Mouse (Mus musculus): ENCODE results near the gene Kcp. TPM values are rescaled to one million over a fixed set of nuclear protein-coding genes. Genes with fewer than 3 reads are reported as not detected.

The Kcp gene
- polyA plus RNA-seq, 1 experiment from 2014 or later: 10.0 TPM

DNA sequence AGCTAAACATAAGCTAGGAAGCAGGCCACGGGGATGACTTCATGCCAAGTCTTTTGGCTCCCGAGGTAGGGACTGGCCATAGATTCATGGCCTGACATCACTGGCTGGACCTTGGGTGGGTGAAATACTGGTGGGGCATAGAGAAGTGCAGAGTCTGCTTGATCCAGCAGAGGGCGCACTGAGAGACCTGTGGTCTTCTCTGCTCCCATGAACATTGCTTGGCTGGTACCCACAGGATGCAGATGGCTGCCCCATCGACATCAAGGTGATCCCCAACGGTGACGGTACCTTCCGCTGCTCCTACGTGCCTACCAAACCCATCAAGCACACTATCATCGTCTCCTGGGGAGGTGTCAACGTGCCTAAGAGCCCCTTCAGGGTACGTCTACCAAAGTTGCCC, 63.0 kb downstream of the Kcp start:
- ATAC-seq (replicated peaks; ENCODE audit: insufficient number of reproducible peaks, low FRiP score, low TSS enrichment, low read depth): no peak
- 76% methylated on average over 11 of the region's 11 CpGs for WGBS
- H3K4me1 ChIP-seq (ENCODE audit: control insufficient read depth, insufficient read depth, low read length): no peaks in the 10 kb centered on the region
- H3K4me2 ChIP-seq (ENCODE audit: low read depth, low read length): no peak overlapping the region
- H3K27ac ChIP-seq (replicated peaks; ENCODE audit: low read depth, low read length): no peak overlapping the region
- no peaks in the 10 kb centered on the region for H3K27me3 ChIP-seq (ENCODE audit: control insufficient read depth, insufficient read depth, low read length)
- H3K36me3 ChIP-seq (replicated peaks; ENCODE audit: control insufficient read depth, insufficient read depth, low read depth, low read length): no peaks in the 10 kb centered on the region
- no peaks in the 10 kb centered on the region for H3K9me3 ChIP-seq (replicated peaks; ENCODE audit: control insufficient read depth, low read length)
- no peak overlapping the region for H3K9ac ChIP-seq (replicated peaks; ENCODE audit: low read length)
- no peak overlapping the region for H3K4me3 ChIP-seq (ENCODE audit: low read depth, low read length)
- peak; percentile 31 for DNase-seq (ENCODE audit: low spot score)

DNA sequence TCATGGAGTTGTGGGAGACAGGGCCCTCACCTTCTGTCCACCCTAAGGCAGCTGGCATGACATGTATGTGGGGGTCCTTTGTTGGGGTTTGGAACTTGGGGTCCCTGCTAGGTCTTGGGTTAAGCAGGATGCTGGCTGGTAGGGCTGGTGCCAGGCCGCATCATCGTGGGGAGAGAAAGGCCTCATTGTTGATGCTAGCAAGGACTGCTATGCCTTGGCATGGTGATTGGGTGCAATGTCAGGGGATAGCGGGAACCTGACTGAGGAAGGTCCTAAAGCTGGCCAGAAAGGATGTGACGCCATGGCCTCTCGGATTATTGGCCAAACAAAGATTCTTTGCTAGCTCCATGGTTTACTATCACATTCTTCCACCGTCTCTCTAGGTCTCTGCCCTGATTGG, 68.0 kb downstream of the Kcp start:
- DNase-seq (ENCODE audit: low spot score): no peak
- Histone ChIP-seq H3K27ac (replicated peaks; ENCODE audit: low read depth, low read length) (no peak overlapping the region), H3K36me3 (replicated peaks; ENCODE audit: control insufficient read depth, insufficient read depth, low read depth, low read length) (no peaks in the 10 kb centered on the region)

DNA sequence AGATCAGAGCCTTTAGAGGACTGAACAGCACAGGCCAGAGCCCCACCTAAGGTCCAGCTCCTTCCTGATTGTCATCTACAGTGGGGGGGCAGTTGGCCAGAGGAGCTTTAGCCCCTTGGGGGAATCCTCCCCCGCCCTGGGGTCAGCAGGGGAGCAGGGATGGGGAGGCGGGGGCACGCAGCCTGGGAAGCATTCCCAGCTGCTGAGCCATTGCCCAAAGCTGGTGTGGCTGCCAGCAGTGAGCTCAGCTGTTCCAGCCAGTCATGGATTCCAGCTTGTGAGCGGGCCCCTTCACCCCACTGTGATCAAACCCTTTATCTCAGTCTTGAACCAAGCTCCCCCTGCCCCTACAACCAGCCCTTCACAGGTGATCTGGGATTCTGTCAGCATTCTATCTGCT, 68.5 kb downstream of the Kcp start:
- no peaks in the 10 kb centered on the region for H3K36me3 ChIP-seq (replicated peaks; ENCODE audit: control insufficient read depth, insufficient read depth, low read depth, low read length)
- H3K4me1 ChIP-seq (ENCODE audit: control insufficient read depth, insufficient read depth, low read length): peaks cover 14% of the 10 kb centered on the region
- 70% methylated on average over 4 of the region's 4 CpGs for WGBS
- H3K4me2 ChIP-seq (ENCODE audit: low read depth, low read length): no peak overlapping the region
- peaks cover 3% of the 10 kb centered on the region; the same call in 1 of the 2 replicates for H3K27me3 ChIP-seq (ENCODE audit: control insufficient read depth, insufficient read depth, low read length)
- no peak overlapping the region for H3K27ac ChIP-seq (replicated peaks; ENCODE audit: low read depth, low read length)
- H3K9ac ChIP-seq (replicated peaks; ENCODE audit: low read length): no peak overlapping the region
- no peaks in the 10 kb centered on the region for H3K9me3 ChIP-seq (replicated peaks; ENCODE audit: control insufficient read depth, low read length)
- DNase-seq (ENCODE audit: low spot score) (no peak), ATAC-seq (replicated peaks; ENCODE audit: insufficient number of reproducible peaks, low FRiP score, low TSS enrichment, low read depth) (no peak)
- H3K4me3 ChIP-seq (ENCODE audit: low read depth, low read length): no peak overlapping the region

More for the DNA sequence above, 68.0 kb downstream of the Kcp start:
- no peak for ATAC-seq (replicated peaks; ENCODE audit: insufficient number of reproducible peaks, low FRiP score, low TSS enrichment, low read depth)
- Histone ChIP-seq H3K9me3 (replicated peaks; ENCODE audit: control insufficient read depth, low read length) (no peaks in the 10 kb centered on the region), H3K27me3 (ENCODE audit: control insufficient read depth, insufficient read depth, low read length) (no peaks in the 10 kb centered on the region), H3K4me3 (ENCODE audit: low read depth, low read length) (no peak overlapping the region), H3K4me2 (ENCODE audit: low read depth, low read length) (no peak overlapping the region), H3K9ac (replicated peaks; ENCODE audit: low read length) (no peak overlapping the region), H3K4me1 (ENCODE audit: control insufficient read depth, insufficient read depth, low read length) (peaks cover 14% of the 10 kb centered on the region)
- 92% methylated on average over 6 of the region's 6 CpGs for WGBS

DNA sequence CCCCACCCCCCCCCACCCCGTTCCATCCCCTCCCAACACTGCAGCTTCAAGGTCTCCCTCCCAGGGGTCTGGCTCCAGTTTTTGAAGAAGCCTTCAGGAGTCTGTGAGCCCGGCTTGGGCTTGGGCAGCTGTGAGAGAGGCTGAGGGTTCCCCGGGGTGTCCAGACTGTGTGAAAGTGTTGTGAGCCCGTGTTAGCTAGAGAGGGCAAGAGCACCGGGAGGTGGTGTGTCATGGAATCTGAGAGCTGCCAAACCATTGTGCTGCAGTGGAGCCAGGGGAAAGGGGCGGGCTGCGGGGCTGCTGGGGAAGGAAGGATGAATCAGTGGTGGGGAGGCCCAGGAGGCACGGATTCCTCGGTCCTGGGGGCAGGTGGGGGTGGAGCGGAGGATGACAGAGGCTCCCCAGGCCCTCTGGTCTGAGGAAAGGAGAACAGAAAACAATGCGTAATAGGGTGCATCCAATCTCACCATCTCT, 71.3 kb downstream of the Kcp start:
- Histone ChIP-seq H3K36me3 (replicated peaks; ENCODE audit: control insufficient read depth, insufficient read depth, low read depth, low read length) (no peaks in the 10 kb centered on the region), H3K4me2 (ENCODE audit: low read depth, low read length) (peak overlapping the region; percentile 11), H3K27ac (replicated peaks; ENCODE audit: low read depth, low read length) (no peak overlapping the region; the same call in 1 of the 2 replicates), H3K9ac (replicated peaks; ENCODE audit: low read length) (peak overlapping the region; percentile 38; the same call in 1 of the 2 replicates), H3K4me3 (ENCODE audit: low read depth, low read length) (no peak overlapping the region), H3K4me1 (ENCODE audit: control insufficient read depth, insufficient read depth, low read length) (peaks cover 18% of the 10 kb centered on the region), H3K9me3 (replicated peaks; ENCODE audit: control insufficient read depth, low read length) (no peaks in the 10 kb centered on the region), H3K27me3 (ENCODE audit: control insufficient read depth, insufficient read depth, low read length) (peaks cover 17% of the 10 kb centered on the region)
- 6% methylated on average over 11 of the region's 11 CpGs for WGBS
- DNase-seq (ENCODE audit: low spot score): peak; percentile 24
- no peak for ATAC-seq (replicated peaks; ENCODE audit: insufficient number of reproducible peaks, low FRiP score, low TSS enrichment, low read depth)

DNA sequence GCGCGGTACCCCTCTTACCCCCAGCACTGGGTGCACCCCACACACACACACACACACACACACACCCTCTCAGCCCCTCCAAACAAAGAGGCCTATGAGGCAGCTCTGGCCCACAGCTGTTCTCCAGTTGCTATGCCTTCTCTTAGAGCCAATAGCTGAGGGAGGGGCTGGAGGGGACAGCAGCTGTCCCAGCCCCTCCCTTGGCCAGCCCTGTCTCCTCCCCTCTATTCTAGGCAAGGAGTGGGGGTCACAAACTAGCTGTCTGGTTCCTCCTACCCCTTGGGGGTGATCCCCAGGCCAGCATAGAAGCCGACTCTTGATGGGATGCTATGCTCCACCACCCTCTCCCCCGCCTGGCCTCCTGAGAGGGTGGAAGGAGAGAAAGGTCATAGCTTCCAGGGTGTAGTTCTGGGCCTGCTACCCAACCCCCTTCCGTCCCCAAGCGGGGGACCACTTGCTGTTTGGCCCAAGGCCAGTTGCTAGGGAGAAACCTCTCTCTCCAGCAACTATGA, 71.8 kb downstream of the Kcp start:
- H3K27ac ChIP-seq (replicated peaks; ENCODE audit: low read depth, low read length): peak overlapping the region; percentile 13; the same call in 1 of the 2 replicates
- H3K9me3 ChIP-seq (replicated peaks; ENCODE audit: control insufficient read depth, low read length): no peaks in the 10 kb centered on the region
- DNase-seq (ENCODE audit: low spot score) (peak; percentile 42), ATAC-seq (replicated peaks; ENCODE audit: insufficient number of reproducible peaks, low FRiP score, low TSS enrichment, low read depth) (peak; percentile 36; the same call in 1 of the 2 replicates)
- no peaks in the 10 kb centered on the region for H3K36me3 ChIP-seq (replicated peaks; ENCODE audit: control insufficient read depth, insufficient read depth, low read depth, low read length)
- H3K4me3 ChIP-seq (ENCODE audit: low read depth, low read length): peak overlapping the region; percentile 21; the same call in 1 of the 2 replicates
- H3K4me2 ChIP-seq (ENCODE audit: low read depth, low read length): peak overlapping the region; percentile 89
- WGBS: 3% methylated on average over 5 of the region's 6 CpGs
- H3K4me1 ChIP-seq (ENCODE audit: control insufficient read depth, insufficient read depth, low read length): peaks cover 18% of the 10 kb centered on the region
- H3K27me3 ChIP-seq (ENCODE audit: control insufficient read depth, insufficient read depth, low read length): peaks cover 17% of the 10 kb centered on the region
- 0 out of 2 replicates have a peak overlapping the region, but pooled peaks have one; percentile 13 for H3K9ac ChIP-seq (replicated peaks; ENCODE audit: low read length)

DNA sequence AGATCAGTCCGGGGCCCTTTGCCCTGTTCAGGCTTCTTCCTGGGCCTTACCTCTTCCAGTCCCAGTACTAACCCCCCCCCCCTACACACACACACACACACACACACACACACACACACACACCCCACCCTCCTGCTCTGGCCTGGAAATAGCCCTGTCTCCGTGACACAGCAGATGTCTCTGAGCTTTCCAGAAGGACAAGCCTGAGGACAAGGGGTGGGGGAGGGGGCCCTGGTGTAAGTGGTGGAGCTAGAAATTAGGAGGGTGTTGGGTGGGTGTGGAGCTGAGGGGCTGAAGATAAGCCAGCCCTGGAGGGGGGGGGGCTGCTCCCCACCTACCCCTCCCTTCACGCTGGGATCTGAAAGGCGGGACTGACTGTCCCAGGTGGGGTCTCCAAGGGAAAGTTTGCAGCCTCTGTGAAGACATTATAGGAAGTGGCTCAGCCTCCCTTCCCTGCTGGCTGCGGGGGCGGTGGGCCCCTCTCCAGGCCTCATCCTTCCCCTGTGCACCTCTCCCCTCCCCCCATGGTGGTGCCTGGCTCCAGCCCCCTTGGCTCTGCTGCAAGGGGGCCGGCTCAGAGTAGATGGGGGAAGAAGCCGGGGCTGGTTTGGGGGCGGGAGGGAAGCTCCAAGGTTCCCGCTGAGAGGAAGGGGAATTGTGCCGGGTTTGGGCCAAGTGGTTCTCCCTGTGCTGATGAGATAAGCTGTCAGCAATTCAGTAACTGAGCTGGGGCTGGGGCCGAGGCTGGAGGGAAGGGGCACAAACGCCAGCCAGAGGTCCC, 72.7 kb downstream of the Kcp start:
- Histone ChIP-seq H3K4me3 (ENCODE audit: low read depth, low read length) (peak overlapping the region; percentile 21), H3K27me3 (ENCODE audit: control insufficient read depth, insufficient read depth, low read length) (peaks cover 17% of the 10 kb centered on the region), H3K36me3 (replicated peaks; ENCODE audit: control insufficient read depth, insufficient read depth, low read depth, low read length) (no peaks in the 10 kb centered on the region), H3K9ac (replicated peaks; ENCODE audit: low read length) (peak overlapping the region; percentile 10), H3K4me1 (ENCODE audit: control insufficient read depth, insufficient read depth, low read length) (peaks cover 18% of the 10 kb centered on the region), H3K27ac (replicated peaks; ENCODE audit: low read depth, low read length) (peak overlapping the region; percentile 70), H3K4me2 (ENCODE audit: low read depth, low read length) (peak overlapping the region; percentile 89), H3K9me3 (replicated peaks; ENCODE audit: control insufficient read depth, low read length) (no peaks in the 10 kb centered on the region)
- ATAC-seq (replicated peaks; ENCODE audit: insufficient number of reproducible peaks, low FRiP score, low TSS enrichment, low read depth) (peak; percentile 24; the same call in 1 of the 2 replicates), DNase-seq (ENCODE audit: low spot score) (peak; percentile 49)
- 2% methylated on average over 13 of the region's 13 CpGs for WGBS

DNA sequence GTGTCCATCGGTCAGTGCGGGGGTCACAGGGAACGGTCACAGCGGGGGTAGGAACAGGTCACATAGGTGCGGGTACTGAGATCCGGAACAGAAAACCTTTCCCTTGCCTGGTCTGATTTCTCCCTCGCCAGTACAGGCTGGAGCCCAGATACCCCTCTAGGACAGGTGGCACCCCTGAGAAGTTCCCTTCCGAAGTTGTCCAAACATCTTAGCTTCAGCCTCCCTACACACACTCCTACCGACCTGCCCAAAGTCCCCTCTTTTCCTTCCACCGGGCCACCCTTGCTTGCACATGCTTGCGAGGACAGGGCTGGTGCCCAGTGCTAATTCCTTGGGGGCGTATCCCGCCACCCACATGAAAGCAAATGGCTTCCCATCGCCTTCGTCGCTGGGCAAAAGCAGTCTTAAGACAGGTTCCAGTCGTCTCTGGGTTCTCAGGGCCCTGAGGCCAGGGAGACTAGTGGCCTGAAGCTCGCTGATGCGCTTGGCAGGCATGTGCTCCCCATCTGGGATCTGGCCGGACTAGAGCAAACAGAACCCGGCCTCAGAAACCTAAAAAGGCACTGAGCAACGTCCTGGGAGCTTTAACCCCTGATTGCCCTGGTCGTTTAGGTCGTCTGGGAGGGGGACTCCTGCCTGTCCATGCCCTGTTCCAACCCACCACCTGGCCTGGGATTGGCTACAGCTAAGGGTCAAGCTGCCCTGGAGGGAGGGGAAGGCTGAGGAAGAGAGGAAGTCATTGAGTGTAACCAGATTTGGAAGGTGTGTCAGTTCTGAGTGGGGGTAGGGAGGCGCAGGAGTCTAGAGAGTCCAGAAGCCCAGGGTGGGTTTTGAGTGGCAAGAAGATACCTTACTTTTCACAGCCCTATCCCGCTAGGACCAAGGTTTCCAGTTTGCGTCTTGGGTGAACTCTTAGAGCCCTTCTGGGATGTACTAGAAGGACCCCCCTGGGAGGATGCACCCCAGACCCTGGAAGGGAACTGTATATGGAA, 73.7 kb downstream of the Kcp start:
- ATAC-seq (replicated peaks; ENCODE audit: insufficient number of reproducible peaks, low FRiP score, low TSS enrichment, low read depth): no peak
- Histone ChIP-seq H3K9ac (replicated peaks; ENCODE audit: low read length) (peak overlapping the region; percentile 60), H3K4me1 (ENCODE audit: control insufficient read depth, insufficient read depth, low read length) (peaks cover 18% of the 10 kb centered on the region), H3K4me3 (ENCODE audit: low read depth, low read length) (peak overlapping the region; percentile 52), H3K36me3 (replicated peaks; ENCODE audit: control insufficient read depth, insufficient read depth, low read depth, low read length) (no peaks in the 10 kb centered on the region), H3K27ac (replicated peaks; ENCODE audit: low read depth, low read length) (no peak overlapping the region), H3K9me3 (replicated peaks; ENCODE audit: control insufficient read depth, low read length) (no peaks in the 10 kb centered on the region), H3K27me3 (ENCODE audit: control insufficient read depth, insufficient read depth, low read length) (peaks cover 17% of the 10 kb centered on the region), H3K4me2 (ENCODE audit: low read depth, low read length) (peak overlapping the region; percentile 89)
- WGBS: 3% methylated on average over 27 of the region's 27 CpGs
- DNase-seq (ENCODE audit: low spot score): peak; percentile 44
